Mouse (Mus musculus): ENCODE data around the gene Btg1-ps2. TPM values are rescaled to one million over a fixed set of nuclear protein-coding genes. Genes with fewer than 3 reads are reported as not detected.
"Not testable (repeated sequence)": the region's sequence is repeated elsewhere in the genome, so short reads cannot be mapped to it uniquely, and the experiment has no call there.

Gene Btg1-ps2
- total and polyA plus RNA-seq, 2 experiments from 2014 or later = not detected

- H3K27me3 ChIP-seq (ENCODE audit: insufficient read depth, low read length) = no peaks in the 10 kb centered on the region
- no peak overlapping the region for H3K9ac ChIP-seq (replicated peaks; ENCODE audit: low read length, poor library complexity, severe bottlenecking)
- DNase-seq (ENCODE audit: low spot score) (no peak), ATAC-seq (ENCODE audit: low FRiP score) (no peak)
- H3K9me3 ChIP-seq (ENCODE audit: low read length) = no peaks in the 10 kb centered on the region
- 50% methylated on average over 2 of the region's 2 CpGs for WGBS
- H3K27ac ChIP-seq (ENCODE audit: low read depth, low read length) = no peak overlapping the region
- no peaks in the 10 kb centered on the region for H3K4me1 ChIP-seq (ENCODE audit: insufficient read depth, low read length)
- no peak overlapping the region for H3K4me3 ChIP-seq (ENCODE audit: low read depth, low read length)
- TF ChIP-seq CTCF (IDR thresholded peaks at IDR 0.05) = no peak
- no peak overlapping the region for H3K4me2 ChIP-seq (ENCODE audit: low read depth, low read length, poor library complexity, severe bottlenecking)
- H3K36me3 ChIP-seq (ENCODE audit: insufficient read depth, low read length) = no peaks in the 10 kb centered on the region
Observed at GRCm38 (mm10) chrX:38033841-38034240, 9.1 kb downstream of the Btg1-ps2 start.

GRCm38 (mm10) chrX:38018597-38018996 is 24.3 kb downstream of the Btg1-ps2 start, which contains the start of gene Btg1-ps1:
TSS of gene Btg1-ps1 (minus strand) at chrX:38018815.
- not testable (repeated sequence) for H3K4me3 ChIP-seq (ENCODE audit: low read depth, low read length); DNase-seq (ENCODE audit: low spot score); H3K4me2 ChIP-seq (ENCODE audit: low read depth, low read length, poor library complexity, severe bottlenecking); H3K4me1 ChIP-seq (ENCODE audit: insufficient read depth, low read length); H3K27me3 ChIP-seq (ENCODE audit: insufficient read depth, low read length); H3K36me3 ChIP-seq (ENCODE audit: insufficient read depth, low read length); H3K27ac ChIP-seq (ENCODE audit: low read depth, low read length); H3K9me3 ChIP-seq (ENCODE audit: low read length); H3K9ac ChIP-seq (replicated peaks; ENCODE audit: low read length, poor library complexity, severe bottlenecking); ATAC-seq (ENCODE audit: low FRiP score)

DNA sequence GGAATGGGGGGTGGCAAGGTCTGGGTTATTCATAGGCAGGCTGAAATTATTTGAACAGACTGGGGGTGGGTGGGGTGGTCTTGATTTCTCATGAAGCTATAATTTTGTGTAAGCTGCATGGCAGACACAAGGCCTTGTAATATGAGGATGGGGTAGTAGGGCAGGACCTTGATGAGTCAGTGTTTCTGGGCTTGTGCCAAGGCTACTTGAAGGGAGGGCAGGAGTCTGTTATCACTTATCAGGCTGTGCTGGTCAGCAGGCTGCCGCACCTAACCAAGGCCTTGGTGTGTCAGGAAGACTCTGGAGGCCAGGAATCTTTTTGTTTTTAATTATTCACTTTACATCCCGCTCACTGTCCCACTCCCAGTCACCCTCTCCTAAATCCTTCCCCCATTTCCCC is 34.2 kb downstream of the Btg1-ps2 start:
- Histone ChIP-seq H3K4me2 (ENCODE audit: low read depth, low read length, poor library complexity, severe bottlenecking) (no peak overlapping the region), H3K27me3 (ENCODE audit: insufficient read depth, low read length) (no peaks in the 10 kb centered on the region), H3K36me3 (ENCODE audit: insufficient read depth, low read length) (no peaks in the 10 kb centered on the region), H3K4me3 (ENCODE audit: low read depth, low read length) (no peak overlapping the region), H3K4me1 (ENCODE audit: insufficient read depth, low read length) (no peaks in the 10 kb centered on the region), H3K9ac (replicated peaks; ENCODE audit: low read length, poor library complexity, severe bottlenecking) (no peak overlapping the region), H3K27ac (ENCODE audit: low read depth, low read length) (no peak overlapping the region), H3K9me3 (ENCODE audit: low read length) (no peaks in the 10 kb centered on the region)
- TF ChIP-seq CTCF (IDR thresholded peaks at IDR 0.05) = no peak
- WGBS = 67% methylated on average over 1 of the region's 2 CpGs
- no peak for DNase-seq (ENCODE audit: low spot score)
- ATAC-seq (ENCODE audit: low FRiP score) = no peak

Other genes starting within 250 kb of the Btg1-ps2 start
- gene Rhox5, start 238.3 kb downstream of the Btg1-ps2 start, total RNA-seq (2014; rRNA removed) = 1.5 TPM in 1 of 2 replicates, not detected in the other
- 0.69 and 1.1 TPM in 2 replicates for gene Rhox5, start 238.3 kb downstream of the Btg1-ps2 start, polyA plus RNA-seq (2015; fragmentation: Nextera tagmentation; extraction: Ambion mirVana)
- not detected in 2 replicates for gene Rhox6, start 216.2 kb downstream of the Btg1-ps2 start, total RNA-seq (2014; rRNA removed)
- gene Rhox6, start 216.2 kb downstream of the Btg1-ps2 start, polyA plus RNA-seq (2015; fragmentation: Nextera tagmentation; extraction: Ambion mirVana) = not detected in 2 replicates
- gene Rhox7a, start 211.4 kb downstream of the Btg1-ps2 start, total RNA-seq (2014; rRNA removed) = not detected in 2 replicates
- gene Rhox7a, start 211.4 kb downstream of the Btg1-ps2 start, polyA plus RNA-seq (2015; fragmentation: Nextera tagmentation; extraction: Ambion mirVana) = not detected in 2 replicates
- not detected in 2 replicates for gene Rhox8, start 164.2 kb downstream of the Btg1-ps2 start, total RNA-seq (2014; rRNA removed)
- gene Rhox8, start 164.2 kb downstream of the Btg1-ps2 start, polyA plus RNA-seq (2015; fragmentation: Nextera tagmentation; extraction: Ambion mirVana) = not detected in 2 replicates
- not detected in 2 replicates for gene Rhox7b, start 145.9 kb downstream of the Btg1-ps2 start, total RNA-seq (2014; rRNA removed)
- gene Rhox7b, start 145.9 kb downstream of the Btg1-ps2 start, polyA plus RNA-seq (2015; fragmentation: Nextera tagmentation; extraction: Ambion mirVana) = not detected in 2 replicates
- gene Rhox9, start 141.3 kb downstream of the Btg1-ps2 start, total RNA-seq (2014; rRNA removed) = not detected in 2 replicates
- not detected in 2 replicates for gene Rhox9, start 141.3 kb downstream of the Btg1-ps2 start, polyA plus RNA-seq (2015; fragmentation: Nextera tagmentation; extraction: Ambion mirVana)
- gene Btg1-ps1, start 24.3 kb downstream of the Btg1-ps2 start, total RNA-seq (2014; rRNA removed) = not detected in 2 replicates
- gene Btg1-ps1, start 24.3 kb downstream of the Btg1-ps2 start, polyA plus RNA-seq (2015; fragmentation: Nextera tagmentation; extraction: Ambion mirVana) = not detected in 2 replicates
- not detected in 2 replicates for gene Rhox10, start 23.4 kb upstream of the Btg1-ps2 start, total RNA-seq (2014; rRNA removed)
- gene Rhox10, start 23.4 kb upstream of the Btg1-ps2 start, polyA plus RNA-seq (2015; fragmentation: Nextera tagmentation; extraction: Ambion mirVana) = not detected in 2 replicates
- not detected in 2 replicates for gene Rhox11, start 42.0 kb upstream of the Btg1-ps2 start, total RNA-seq (2014; rRNA removed)
- not detected in 2 replicates for gene Rhox11, start 42.0 kb upstream of the Btg1-ps2 start, polyA plus RNA-seq (2015; fragmentation: Nextera tagmentation; extraction: Ambion mirVana)
- gene Rhox12, start 67.8 kb upstream of the Btg1-ps2 start, total RNA-seq (2014; rRNA removed) = not detected in 2 replicates
- gene Rhox12, start 67.8 kb upstream of the Btg1-ps2 start, polyA plus RNA-seq (2015; fragmentation: Nextera tagmentation; extraction: Ambion mirVana) = not detected in 2 replicates
- gene Rhox13, start 78.1 kb upstream of the Btg1-ps2 start, total RNA-seq (2014; rRNA removed) = not detected in 2 replicates
- not detected in 2 replicates for gene Rhox13, start 78.1 kb upstream of the Btg1-ps2 start, polyA plus RNA-seq (2015; fragmentation: Nextera tagmentation; extraction: Ambion mirVana)
- gene Zbtb33, start 146.7 kb upstream of the Btg1-ps2 start, total RNA-seq (2014; rRNA removed) = 27.3 and 33.0 TPM in 2 replicates
- 3.3 and 3.7 TPM in 2 replicates for gene Zbtb33, start 146.7 kb upstream of the Btg1-ps2 start, polyA plus RNA-seq (2015; fragmentation: Nextera tagmentation; extraction: Ambion mirVana)
- gene Tmem255a, start 209.3 kb upstream of the Btg1-ps2 start, total RNA-seq (2014; rRNA removed) = 26.5 and 29.3 TPM in 2 replicates
- gene Tmem255a, start 209.3 kb upstream of the Btg1-ps2 start, polyA plus RNA-seq (2015; fragmentation: Nextera tagmentation; extraction: Ambion mirVana) = 25.5 and 27.8 TPM in 2 replicates

All from midbrain, postnatal 0 days (tissue).